Mouse (Mus musculus) C3H10T1/2 (cell line): ENCODE data around the gene Trrap. TPM values are rescaled to one million over a fixed set of nuclear protein-coding genes. Genes with fewer than 3 reads are reported as not detected.

Experiments
- polyA plus RNA-seq, 2 experiments: library from polyadenylated mRNA; unstranded; fragments of >200 nt; fragmentation: generic; extraction: Trizol; gene quantifications; one replicate each; pipeline ENCODE4 v1.2.1; 2012; ENCODE audit warnings: missing spikeins in 2 of 2

The Trrap gene
- polyA plus RNA-seq = 10 to 100 TPM; 12.2 to 66.4 TPM

DNA sequence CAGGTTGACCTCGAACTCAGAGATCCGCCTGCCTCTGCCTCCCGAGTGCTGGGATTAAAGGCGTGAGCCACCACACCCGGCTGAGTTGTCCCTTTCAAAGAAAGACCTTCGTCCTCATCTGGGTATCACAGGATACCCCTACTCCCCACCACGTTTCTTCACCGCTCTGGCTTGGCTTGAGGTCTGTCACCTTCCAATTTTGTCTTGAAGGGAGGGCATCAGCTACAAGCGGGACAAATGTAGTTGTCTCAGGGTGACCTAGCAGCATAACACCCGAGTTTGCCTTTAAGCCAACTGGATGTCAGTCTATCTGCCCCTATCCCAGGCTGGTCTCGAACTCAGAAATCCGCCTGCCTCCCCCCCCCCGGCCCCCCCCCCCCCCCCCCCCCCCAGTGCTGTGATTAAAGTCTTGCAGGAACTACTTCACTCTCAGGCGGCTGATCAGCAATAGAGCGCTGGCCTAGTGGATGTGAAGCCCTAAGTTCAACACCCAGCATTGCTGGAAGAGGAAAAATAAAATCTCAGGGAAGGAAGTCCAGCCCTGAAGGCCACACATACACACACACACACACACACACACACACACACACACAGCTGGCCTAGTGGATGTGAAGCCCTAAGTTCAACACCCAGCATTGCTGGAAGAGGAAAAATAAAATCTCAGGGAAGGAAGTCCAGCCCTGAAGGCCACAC, at the start of gene Trrap:
Gene Trrap (plus strand): TSS at position 627 of the 693 bp plus-strand sequence.

DNA sequence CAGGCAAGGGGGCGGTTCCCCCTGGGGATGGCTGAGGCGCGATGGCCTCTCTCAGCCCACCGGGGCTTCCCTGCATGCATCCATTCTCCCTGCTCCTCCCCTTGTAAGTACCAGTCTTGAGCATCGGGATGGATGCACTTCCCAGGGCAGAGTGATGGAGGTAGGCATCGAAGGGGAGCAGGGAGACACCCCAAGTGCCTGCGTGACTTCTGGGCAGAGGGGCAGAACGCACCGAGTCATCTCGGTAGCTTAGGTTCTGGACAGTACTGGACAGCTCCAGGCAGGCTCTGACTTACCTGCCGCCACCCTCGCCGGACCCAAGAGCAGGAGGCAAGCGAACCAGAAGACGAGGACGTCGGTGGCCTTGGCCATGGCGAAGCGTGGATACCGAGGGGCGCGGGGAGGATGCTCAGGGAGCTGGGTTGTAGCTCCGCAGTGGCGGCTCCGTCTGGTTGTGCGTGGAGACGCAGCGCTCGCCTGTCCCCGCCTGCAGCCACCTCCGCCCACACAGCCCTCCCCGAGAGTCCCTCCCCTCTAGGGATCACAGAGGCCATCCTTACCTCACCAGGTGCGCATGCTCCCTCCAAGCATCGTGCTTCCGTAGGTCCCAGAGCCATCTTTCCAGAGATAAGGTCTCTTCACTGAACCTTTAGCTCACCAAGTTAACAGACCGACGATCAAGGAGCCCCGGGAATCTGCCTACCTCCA, 6.2 kb upstream of the Trrap start, which contains the start of gene Tmem130:
Gene Tmem130 (minus strand): TSS at position 658 of the 708 bp plus-strand sequence.

Other genes starting within 250 kb of the Trrap start
- gene Nptx2, start 221.8 kb upstream of the Trrap start, polyA plus RNA-seq = not detected
- under 1 TPM; 0.02 to 0.04 TPM for gene Tmem130, start 5.9 kb upstream of the Trrap start, polyA plus RNA-seq
- gene Smurf1, start 198.1 kb downstream of the Trrap start, polyA plus RNA-seq = 10 to 100 TPM; 11.1 to 21.7 TPM